Mouse (Mus musculus) E14TG2a.4 (cell line): ENCODE data around the gene Aldh3b3.
"Not testable (repeated sequence)": the region's sequence is repeated elsewhere in the genome, so short reads cannot be mapped to it uniquely, and the experiment has no call there.

Experiments used
- H3K27me3 ChIP-seq: 2 replicates; pipeline ENCODE4 v1.6.1; 2014; ENCODE audit warnings: low read length, control low read depth; ENCODE audit not compliant: insufficient read depth
- H3K36me3 ChIP-seq: 2 replicates; pipeline ENCODE4 v1.6.1; 2014; ENCODE audit warnings: low read length, control low read depth; ENCODE audit not compliant: insufficient read depth
- H3K4me1 ChIP-seq: replicated peaks from 2 replicates; pipeline ENCODE4 v1.6.1; 2014; ENCODE audit warnings: low read depth, low read length, control low read depth
- H3K4me3 ChIP-seq: replicated peaks from 2 replicates; pipeline ENCODE4 v1.5.1; 2014; ENCODE audit warnings: mild to moderate bottlenecking, low read length
- H3K9me3 ChIP-seq: 2 replicates; pipeline ENCODE4 v1.6.1; 2014; ENCODE audit warnings: low read length, control low read depth
- CTCF ChIP-seq: conservative IDR thresholded peaks from 2 replicates; pipeline ENCODE4 v1.5.1; 2014; ENCODE audit warnings: low read length
- NANOG ChIP-seq: IDR thresholded peaks from 2 replicates; pipeline ENCODE4 v1.6.1; 2014; ENCODE audit warnings: borderline replicate concordance, low read length, mixed read lengths
- POU5F1 ChIP-seq: IDR thresholded peaks from 2 replicates; pipeline ENCODE4 v1.6.1; 2014; ENCODE audit warnings: low read length, borderline replicate concordance

Gene Aldh3b3

GRCm38 (mm10) chr19:3945872-3946564 lies 12.4 kb upstream of the Aldh3b3 start:
- Histone ChIP-seq H3K4me3 (no peak overlapping the region), H3K4me1 (peaks cover 54% of the 10 kb centered on the region), H3K27me3 (peaks cover 15% of the 10 kb centered on the region), H3K9me3 (no peaks in the 10 kb centered on the region), H3K36me3 (no peaks in the 10 kb centered on the region)
- no peak for TF ChIP-seq POU5F1

DNA sequence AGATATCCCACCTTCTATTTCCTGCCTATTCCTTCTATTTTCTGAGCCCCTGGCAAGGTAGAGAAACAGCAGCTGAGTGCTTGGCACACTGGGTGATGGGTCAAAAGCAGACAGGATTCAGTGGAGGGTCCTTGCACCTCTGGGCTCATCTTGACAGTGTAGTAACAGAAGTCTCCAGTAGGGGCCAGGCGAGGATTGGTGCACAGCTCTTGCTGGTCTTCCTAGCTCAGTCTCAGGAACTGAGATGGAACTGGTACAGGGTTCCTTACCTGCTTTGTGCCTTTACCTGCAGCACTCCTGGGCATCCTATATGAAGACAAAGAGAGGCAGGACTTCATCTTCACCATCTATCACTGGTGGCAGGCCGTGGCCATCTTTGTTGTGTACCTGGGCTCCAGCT lies 11.7 kb upstream of the Aldh3b3 start:
- TF ChIP-seq CTCF = peak; percentile 91
- no peak for TF ChIP-seq NANOG
- Histone ChIP-seq H3K27me3 (peaks cover 8% of the 10 kb centered on the region), H3K4me1 (peaks cover 53% of the 10 kb centered on the region), H3K4me3 (no peak overlapping the region), H3K9me3 (no peaks in the 10 kb centered on the region), H3K36me3 (no peaks in the 10 kb centered on the region)

DNA sequence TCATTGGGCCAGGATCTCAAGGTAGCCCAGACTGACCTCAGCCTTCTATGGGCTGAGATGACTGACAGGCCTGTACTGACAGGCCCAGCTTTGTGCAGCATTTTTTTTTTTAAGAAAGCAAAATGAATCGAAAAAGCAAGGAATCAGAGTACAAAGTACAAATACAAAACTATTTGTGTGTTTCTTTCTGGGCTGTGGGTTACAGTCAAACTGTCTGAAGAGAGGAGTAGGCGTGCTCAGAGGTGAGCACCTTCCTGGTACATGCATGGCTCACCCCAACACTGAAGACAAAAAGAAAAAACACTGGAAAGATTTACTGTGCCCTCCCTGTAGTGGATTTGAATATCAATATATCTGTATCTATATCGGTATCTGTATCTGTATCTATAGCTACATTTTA lies 10.6 kb upstream of the Aldh3b3 start:
- H3K27me3 ChIP-seq = peaks cover 7% of the 10 kb centered on the region
- no peaks in the 10 kb centered on the region for H3K9me3 ChIP-seq
- TF ChIP-seq CTCF (no peak), NANOG (no peak), POU5F1 (no peak)
- no peaks in the 10 kb centered on the region for H3K36me3 ChIP-seq
- no peak overlapping the region for H3K4me3 ChIP-seq
- H3K4me1 ChIP-seq = peaks cover 42% of the 10 kb centered on the region

DNA sequence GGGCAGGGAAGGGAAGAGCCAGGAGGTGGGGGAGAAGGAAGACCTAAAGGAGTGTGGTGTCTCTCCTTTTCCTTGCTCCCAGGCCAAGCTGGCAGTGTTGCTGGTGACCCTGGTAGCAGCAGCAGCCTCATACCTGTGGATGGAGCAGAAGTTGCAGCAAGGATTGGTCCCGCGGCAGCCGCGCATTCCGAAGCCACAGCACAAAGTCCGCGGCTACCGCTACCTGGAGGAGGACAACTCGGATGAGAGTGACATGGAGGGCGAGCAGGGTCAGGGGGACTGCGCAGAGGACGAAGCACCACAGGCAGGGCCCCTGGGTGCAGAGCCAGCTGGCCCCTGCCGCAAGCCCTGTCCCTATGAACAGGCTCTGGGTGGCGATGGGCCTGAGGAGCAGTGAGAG lies 9.9 kb upstream of the Aldh3b3 start:
- Histone ChIP-seq H3K4me3 (peak overlapping the region; percentile 62), H3K36me3 (no peaks in the 10 kb centered on the region), H3K4me1 (peaks cover 37% of the 10 kb centered on the region), H3K9me3 (no peaks in the 10 kb centered on the region), H3K27me3 (peaks cover 7% of the 10 kb centered on the region)
- TF ChIP-seq NANOG (no peak), POU5F1 (no peak), CTCF (no peak)

DNA sequence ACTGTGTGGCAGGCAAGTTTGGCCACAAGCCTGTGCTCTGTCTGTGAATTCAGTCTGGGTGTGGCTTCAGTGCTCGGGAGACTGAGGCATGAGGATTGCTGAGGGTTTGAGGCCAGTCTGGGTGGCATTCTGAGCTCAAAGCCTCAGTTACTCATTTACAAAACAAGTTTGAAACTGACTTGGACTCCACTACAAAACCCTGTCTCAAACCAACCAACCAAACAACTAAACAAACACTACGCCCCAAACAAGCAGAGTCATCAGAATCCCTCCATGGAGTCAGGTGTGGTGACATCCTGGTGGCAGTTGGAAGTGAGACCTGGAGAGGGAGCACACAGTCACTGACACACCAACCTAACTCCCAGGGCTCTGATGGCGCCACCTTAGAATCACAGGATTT lies 8.1 kb upstream of the Aldh3b3 start:
- Histone ChIP-seq H3K36me3 (no peaks in the 10 kb centered on the region), H3K27me3 (peaks cover 4% of the 10 kb centered on the region; the same call in 1 of the 2 replicates), H3K9me3 (no peaks in the 10 kb centered on the region), H3K4me3 (no peak overlapping the region), H3K4me1 (peaks cover 27% of the 10 kb centered on the region)
- TF ChIP-seq POU5F1 = no peak
- no peak for TF ChIP-seq NANOG
- TF ChIP-seq CTCF = no peak

GRCm38 (mm10) chr19:3951461-3951860 lies 7.0 kb upstream of the Aldh3b3 start:
- H3K4me1 ChIP-seq = peaks cover 18% of the 10 kb centered on the region
- no peaks in the 10 kb centered on the region for H3K9me3 ChIP-seq
- H3K36me3 ChIP-seq = no peaks in the 10 kb centered on the region
- TF ChIP-seq CTCF (no peak), NANOG (no peak), POU5F1 (no peak)
- H3K4me3 ChIP-seq = no peak overlapping the region
- H3K27me3 ChIP-seq = peaks cover 12% of the 10 kb centered on the region

DNA sequence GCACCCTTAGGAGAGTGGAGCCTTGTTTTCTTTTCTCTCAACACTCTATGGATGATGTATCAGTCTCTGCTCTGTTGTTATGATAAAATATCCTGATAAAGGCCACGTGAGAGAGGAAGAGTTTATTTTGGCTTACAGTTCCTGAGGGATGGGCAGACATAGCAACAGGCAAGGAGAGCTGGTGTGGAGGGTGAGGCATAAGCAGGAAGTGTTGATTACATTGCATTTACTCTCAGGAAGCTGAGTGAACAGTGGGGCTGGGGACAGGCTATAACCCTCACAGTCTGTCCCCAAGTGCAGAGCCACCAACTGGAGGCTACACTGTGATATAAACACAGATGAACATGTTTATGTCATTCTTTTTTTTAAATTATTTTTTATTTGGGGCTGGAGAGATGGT lies 6.3 kb upstream of the Aldh3b3 start:
- TF ChIP-seq POU5F1 = no peak
- TF ChIP-seq NANOG = no peak
- no peak for TF ChIP-seq CTCF
- H3K4me1 ChIP-seq = peaks cover 16% of the 10 kb centered on the region

GRCm38 (mm10) chr19:3955033-3955432 lies 3.4 kb upstream of the Aldh3b3 start:
- peaks cover 4% of the 10 kb centered on the region; the same call in 1 of the 2 replicates for H3K4me1 ChIP-seq
- H3K36me3 ChIP-seq = no peaks in the 10 kb centered on the region
- no peak for TF ChIP-seq POU5F1
- TF ChIP-seq CTCF = no peak
- TF ChIP-seq NANOG = no peak
- H3K27me3 ChIP-seq = peaks cover 20% of the 10 kb centered on the region
- H3K9me3 ChIP-seq = no peaks in the 10 kb centered on the region
- no peak overlapping the region for H3K4me3 ChIP-seq

More for the DNA sequence above, 6.3 kb upstream of the Aldh3b3 start:
- Histone ChIP-seq H3K36me3 (no peaks in the 10 kb centered on the region), H3K4me3 (no peak overlapping the region), H3K27me3 (peaks cover 15% of the 10 kb centered on the region), H3K9me3 (no peaks in the 10 kb centered on the region)

GRCm38 (mm10) chr19:3955804-3956203 lies 2.6 kb upstream of the Aldh3b3 start:
- H3K4me1 ChIP-seq = no peaks in the 10 kb centered on the region
- no peaks in the 10 kb centered on the region for H3K9me3 ChIP-seq
- H3K4me3 ChIP-seq = no peak overlapping the region
- no peak for TF ChIP-seq CTCF
- no peak for TF ChIP-seq POU5F1
- TF ChIP-seq NANOG = no peak
- peaks cover 20% of the 10 kb centered on the region for H3K27me3 ChIP-seq
- H3K36me3 ChIP-seq = no peaks in the 10 kb centered on the region

DNA sequence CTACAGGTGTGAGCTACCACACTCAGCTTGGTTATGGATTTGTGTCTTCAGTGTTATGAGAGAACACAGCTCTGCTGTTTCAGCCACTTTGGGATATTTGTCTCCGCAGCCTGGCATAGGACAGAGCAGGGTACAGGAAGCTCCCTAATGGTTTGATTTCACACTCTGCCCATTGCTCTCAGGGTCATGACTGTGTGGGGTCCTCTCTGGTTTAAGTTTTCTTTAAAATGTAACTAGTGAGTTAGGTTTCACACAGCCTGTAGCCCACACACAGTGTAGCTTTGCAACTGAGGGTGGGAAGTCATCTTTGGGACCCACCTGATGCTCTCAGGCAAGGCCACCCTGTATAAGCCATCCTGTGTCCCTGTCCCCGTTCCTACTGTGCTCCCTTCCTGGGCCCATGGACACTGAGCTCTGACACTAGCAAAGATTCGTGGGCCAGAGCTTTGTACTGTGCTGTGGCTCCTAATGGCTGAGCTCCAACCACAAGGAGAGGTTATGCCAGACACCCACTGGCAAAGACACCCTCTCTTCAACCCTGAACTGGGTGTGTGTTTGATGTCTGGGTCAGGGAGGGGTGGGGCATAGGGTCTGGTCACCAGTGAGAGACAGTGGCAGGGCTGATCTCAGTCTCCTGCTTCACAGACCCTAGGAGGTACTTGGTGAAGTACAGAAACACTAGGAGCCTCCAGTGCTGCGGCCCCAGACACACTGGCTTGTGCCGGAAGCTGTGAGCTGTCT lies 979 bp upstream of the Aldh3b3 start:
- H3K36me3 ChIP-seq, H3K9me3 ChIP-seq, H3K4me1 ChIP-seq, H3K4me3 ChIP-seq: not testable (repeated sequence)
- H3K27me3 ChIP-seq = peaks cover 20% of the 10 kb centered on the region
